Mouse (Mus musculus): Measurements from ENCODE around the gene Gsdma2. TPM values are rescaled to one million over a fixed set of nuclear protein-coding genes. Genes with fewer than 3 reads are reported as not detected.

Gene Gsdma2
- polyA plus RNA-seq (2017; shearing (Covaris generic)) = 0.93 TPM

DNA sequence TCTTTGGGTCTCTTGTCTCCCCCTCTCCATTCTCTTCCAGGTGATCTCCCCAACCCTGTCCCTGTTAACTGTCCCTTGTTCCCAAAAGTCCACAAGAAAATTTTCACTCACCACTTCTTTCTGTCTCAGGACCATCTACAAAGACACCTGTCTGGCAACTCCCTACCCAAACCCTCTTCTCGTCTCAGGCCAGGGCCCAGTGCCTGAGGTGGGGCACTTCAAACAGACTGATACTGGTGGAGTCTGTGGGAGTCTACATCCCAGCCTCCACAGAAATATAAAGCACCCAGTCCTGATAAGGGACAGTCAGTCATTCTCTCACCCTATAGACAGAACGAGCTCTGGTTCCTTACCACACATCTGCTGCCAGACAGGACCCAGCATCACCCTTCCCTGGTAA is at the start of gene Gsdma2:
Gene Gsdma2 (plus strand): TSS at position 301 of the 400 bp plus-strand sequence.

DNA sequence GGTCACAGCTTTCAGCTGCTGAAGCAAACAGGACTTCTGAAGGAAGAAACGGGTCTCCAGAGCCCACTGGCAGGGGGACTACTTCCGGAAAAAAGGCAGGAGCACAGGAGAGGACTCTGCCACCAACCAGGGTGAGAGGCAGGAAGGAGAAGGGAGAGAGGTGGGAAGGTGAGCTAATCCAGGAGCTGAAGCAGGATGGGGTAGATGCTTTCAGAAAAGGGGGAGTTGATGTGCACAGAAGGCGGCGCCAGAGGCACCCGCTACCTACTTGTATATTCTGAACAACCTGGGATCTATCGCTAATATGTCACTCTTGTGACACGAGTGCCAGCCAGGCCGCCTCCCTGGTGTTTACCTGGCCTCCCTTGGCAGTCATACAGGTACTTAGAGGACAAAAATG is 48.6 kb upstream of the Gsdma2 start, which contains the start of gene Lrrc3c:
Gene Lrrc3c (plus strand): TSS at position 301 of the 400 bp plus-strand sequence.

DNA sequence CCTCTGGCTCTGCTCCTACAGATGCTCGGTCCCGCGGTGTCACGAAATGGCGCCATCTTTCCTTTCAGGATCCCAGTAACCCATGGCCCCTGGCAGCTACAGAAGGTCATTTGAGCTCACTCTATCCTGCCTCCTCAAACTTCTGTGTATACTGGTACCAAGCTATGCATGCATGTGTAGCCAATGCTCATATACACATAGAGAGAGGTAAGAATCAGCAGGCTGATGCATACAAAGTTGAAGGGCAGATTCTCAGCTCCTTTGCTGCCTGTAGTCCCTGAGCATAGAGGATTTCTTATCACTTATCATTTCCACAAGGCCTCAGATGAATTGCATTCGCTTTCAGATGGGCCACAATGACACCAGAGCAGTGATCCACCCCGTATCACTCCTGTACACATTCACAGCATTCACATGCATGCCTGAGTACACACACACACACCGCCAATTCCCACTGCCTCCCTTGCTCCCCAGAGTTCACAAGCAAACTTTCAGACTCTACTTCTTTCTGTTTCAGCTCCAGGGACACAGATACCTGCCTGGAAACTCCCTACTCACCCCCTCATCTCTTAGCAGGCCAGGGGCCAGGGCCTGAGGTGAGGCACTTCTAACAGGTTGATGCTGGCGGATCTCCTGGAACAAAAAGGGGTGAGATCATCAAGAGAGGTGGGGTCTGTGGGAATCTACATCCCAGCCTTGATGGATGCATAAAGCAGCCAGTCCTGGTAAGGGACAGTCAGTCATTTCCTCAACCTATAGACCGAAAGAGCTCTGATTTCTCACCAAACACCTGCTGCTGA is 20.7 kb upstream of the Gsdma2 start, which contains the start of the genes Gm12355 and Gsdma3:
Gene Gm12355 (minus strand): TSS at position 51 of the 800 bp plus-strand sequence.
Gene Gsdma3 (plus strand): TSS at position 750 of the 800 bp plus-strand sequence.

DNA sequence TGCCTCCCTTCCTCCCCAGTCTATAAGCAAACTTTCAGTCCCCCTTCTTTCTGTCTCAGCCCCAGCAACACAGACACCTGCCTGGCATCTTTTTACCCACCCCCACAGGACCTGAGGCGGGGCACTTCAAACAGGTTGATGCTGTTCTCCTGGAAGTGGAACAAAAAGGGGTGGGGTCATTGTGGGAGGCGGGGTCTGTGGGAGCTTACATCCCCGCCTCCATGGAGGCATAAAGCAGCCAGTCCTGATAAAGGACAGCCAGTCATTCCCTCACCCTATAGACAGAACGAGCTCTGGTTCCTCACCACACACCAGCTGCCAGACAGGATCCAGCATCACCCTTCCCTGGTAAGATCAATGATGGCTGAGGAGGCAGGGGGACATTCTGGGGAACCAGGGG is 17.5 kb downstream of the Gsdma2 start, which contains the start of gene Gsdma:
Gene Gsdma (plus strand): TSS at position 261 of the 400 bp plus-strand sequence.

GRCm38 (mm10) chr11:98681786-98682745 is 35.5 kb downstream of the Gsdma2 start, which contains the start of gene Psmd3:
Gene Psmd3, plus strand, starts transcription at chr11:98682554.

DNA sequence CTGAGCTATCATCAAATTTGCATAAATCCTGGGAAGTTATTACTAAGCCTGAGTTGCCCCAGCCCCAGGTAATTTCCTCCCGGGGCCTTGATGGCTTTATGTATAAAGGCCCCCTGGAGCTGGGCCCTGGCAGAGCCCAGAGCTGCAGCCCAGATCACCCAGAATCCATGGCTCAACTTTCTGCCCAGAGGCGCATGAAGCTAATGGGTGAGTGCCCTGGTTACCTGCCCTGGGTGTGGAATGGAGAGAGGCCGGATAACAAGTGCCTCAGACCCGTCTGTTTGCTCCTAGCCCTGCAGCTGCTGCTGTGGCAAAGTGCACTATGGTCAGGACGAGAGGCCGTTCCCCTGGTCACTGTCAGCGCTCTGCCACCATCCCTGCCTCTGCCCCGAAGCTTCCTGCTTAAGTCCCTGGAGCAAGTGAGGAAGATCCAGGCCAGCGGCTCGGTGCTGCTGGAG is 54.7 kb downstream of the Gsdma2 start, which contains the start of gene Csf3:
Gene Csf3 (plus strand): TSS at position 51 of the 458 bp plus-strand sequence.

Other genes starting within 250 kb of the Gsdma2 start
- gene Pgap3, start 246.3 kb upstream of the Gsdma2 start, polyA plus RNA-seq (2017; shearing (Covaris generic)) = 13.1 TPM
- not detected for gene Erbb2, start 234.3 kb upstream of the Gsdma2 start, polyA plus RNA-seq (2017; shearing (Covaris generic))
- gene Mien1, start 207.8 kb upstream of the Gsdma2 start, polyA plus RNA-seq (2017; shearing (Covaris generic)) = 129 TPM
- gene Grb7, start 200.4 kb upstream of the Gsdma2 start, polyA plus RNA-seq (2017; shearing (Covaris generic)) = 72.0 TPM
- 129 TPM for gene Ikzf3, start 100.7 kb upstream of the Gsdma2 start, polyA plus RNA-seq (2017; shearing (Covaris generic))
- gene Zpbp2, start 95.7 kb upstream of the Gsdma2 start, polyA plus RNA-seq (2017; shearing (Covaris generic)) = 2.9 TPM
- gene Ormdl3, start 59.4 kb upstream of the Gsdma2 start, polyA plus RNA-seq (2017; shearing (Covaris generic)) = 45.7 TPM
- gene Lrrc3c, start 48.5 kb upstream of the Gsdma2 start, polyA plus RNA-seq (2017; shearing (Covaris generic)) = not detected
- gene Gm12355, start 21.1 kb upstream of the Gsdma2 start, polyA plus RNA-seq (2017; shearing (Covaris generic)) = 2.6 TPM
- gene Gsdma3, start 20.4 kb upstream of the Gsdma2 start, polyA plus RNA-seq (2017; shearing (Covaris generic)) = not detected
- gene Gsdma, start 17.6 kb downstream of the Gsdma2 start, polyA plus RNA-seq (2017; shearing (Covaris generic)) = not detected
- 103 TPM for gene Psmd3, start 35.8 kb downstream of the Gsdma2 start, polyA plus RNA-seq (2017; shearing (Covaris generic))
- gene Csf3, start 54.5 kb downstream of the Gsdma2 start, polyA plus RNA-seq (2017; shearing (Covaris generic)) = not detected
- 36.1 TPM for gene Med24, start 82.7 kb downstream of the Gsdma2 start, polyA plus RNA-seq (2017; shearing (Covaris generic))
- 3.1 TPM for gene Thra, start 93.9 kb downstream of the Gsdma2 start, polyA plus RNA-seq (2017; shearing (Covaris generic))
- gene Nr1d1, start 128.6 kb downstream of the Gsdma2 start, polyA plus RNA-seq (2017; shearing (Covaris generic)) = 12.2 TPM
- 16.8 TPM for gene Msl1, start 148.8 kb downstream of the Gsdma2 start, polyA plus RNA-seq (2017; shearing (Covaris generic))
- gene Casc3, start 158.1 kb downstream of the Gsdma2 start, polyA plus RNA-seq (2017; shearing (Covaris generic)) = 81.7 TPM
- gene Rapgefl1, start 190.0 kb downstream of the Gsdma2 start, polyA plus RNA-seq (2017; shearing (Covaris generic)) = not detected
- gene Wipf2, start 216.9 kb downstream of the Gsdma2 start, polyA plus RNA-seq (2017; shearing (Covaris generic)) = 3.4 TPM

Data from effector memory CD4-positive, alpha-beta T cell, adult 7 months (primary cell).